Mouse (Mus musculus) CD4-positive helper T cell, adult 2 months (primary cell): ENCODE data around the gene Rps6ka3.
A peak's percentile ranks its signal among the peaks of the same experiment; 100 is the strongest.

Source experiments
- DNase-seq: peaks from one replicate; pipeline ENCODE4 v3.0.0-alpha.2; 2012; ENCODE audit warnings: low read depth, missing footprints, low spot score

Rps6ka3 gene

GRCm38 (mm10) chrX:159210007-159210406, at the start of gene Rps6ka3:
Rps6ka3 (plus strand) TSS chrX:159210307.
- DNase-seq: peak; percentile 25

- no peak for DNase-seq
Measured at GRCm38 (mm10) chrX:159169200-159169599, 40.9 kb upstream of the Rps6ka3 start.

GRCm38 (mm10) chrX:159171579-159171978, 38.5 kb upstream of the Rps6ka3 start:
- no peak for DNase-seq

GRCm38 (mm10) chrX:159191581-159191980, 18.5 kb upstream of the Rps6ka3 start:
- no peak for DNase-seq

GRCm38 (mm10) chrX:159199495-159199894, 10.6 kb upstream of the Rps6ka3 start:
- DNase-seq: peak; percentile 53

- peak; percentile 8 for DNase-seq
Measured at GRCm38 (mm10) chrX:159200101-159200500, 10.0 kb upstream of the Rps6ka3 start.

GRCm38 (mm10) chrX:159210892-159211583, 931 bp downstream of the Rps6ka3 start:
- peak; percentile 55 for DNase-seq

GRCm38 (mm10) chrX:159215253-159215652, 5.1 kb downstream of the Rps6ka3 start:
- DNase-seq: no peak

- no peak for DNase-seq
Measured at GRCm38 (mm10) chrX:159222474-159222873, 12.4 kb downstream of the Rps6ka3 start.

GRCm38 (mm10) chrX:159237275-159237674, 27.2 kb downstream of the Rps6ka3 start:
- DNase-seq: no peak

GRCm38 (mm10) chrX:159254001-159254884, 44.1 kb downstream of the Rps6ka3 start:
- peak; percentile 83 for DNase-seq

GRCm38 (mm10) chrX:159255123-159255978, 45.2 kb downstream of the Rps6ka3 start:
- DNase-seq: peak; percentile 96

- peak; percentile 18 for DNase-seq
Measured at GRCm38 (mm10) chrX:159256040-159256852, 46.1 kb downstream of the Rps6ka3 start.

GRCm38 (mm10) chrX:159256921-159257421, 46.9 kb downstream of the Rps6ka3 start:
- DNase-seq: peak; percentile 69

- DNase-seq: peak; percentile 29
Measured at GRCm38 (mm10) chrX:159264681-159265080, 54.6 kb downstream of the Rps6ka3 start.

GRCm38 (mm10) chrX:159269072-159269471, 59.0 kb downstream of the Rps6ka3 start:
- DNase-seq: peak; percentile 53

- no peak for DNase-seq
Measured at GRCm38 (mm10) chrX:159286765-159287164, 76.7 kb downstream of the Rps6ka3 start.

GRCm38 (mm10) chrX:159295879-159296278, 85.8 kb downstream of the Rps6ka3 start:
- no peak for DNase-seq

GRCm38 (mm10) chrX:159302349-159303311, 92.5 kb downstream of the Rps6ka3 start:
- peak; percentile 8 for DNase-seq
